Mouse (Mus musculus) cortical plate, adult 2 months (tissue): ENCODE results near the gene Olfr959.

ENCODE experiments used
- CTCF ChIP-seq: fragments of 200-500 bp; IDR thresholded peaks from 2 replicates; pipeline ENCODE4 v1.5.1; 2011; ENCODE audit warnings: mild to moderate bottlenecking, control low read depth, low read length; ENCODE audit not compliant: insufficient read depth; ENCODE audit errors: extremely low read depth
- POLR2A ChIP-seq: fragments of 200-500 bp; IDR thresholded peaks from 2 replicates; pipeline ENCODE4 v1.6.1; 2011; ENCODE audit warnings: mild to moderate bottlenecking, low read length, control low read depth; ENCODE audit not compliant: insufficient read depth; ENCODE audit errors: extremely low read depth

- TF ChIP-seq CTCF (peak; percentile 55), POLR2A (no peak)
Observed at GRCm38 (mm10) chr9:39611953-39612352, 36.6 kb upstream of the Olfr959 start.
